ENCODE assay signal across 18 mouse cellular contexts in the genomic region with DNA sequence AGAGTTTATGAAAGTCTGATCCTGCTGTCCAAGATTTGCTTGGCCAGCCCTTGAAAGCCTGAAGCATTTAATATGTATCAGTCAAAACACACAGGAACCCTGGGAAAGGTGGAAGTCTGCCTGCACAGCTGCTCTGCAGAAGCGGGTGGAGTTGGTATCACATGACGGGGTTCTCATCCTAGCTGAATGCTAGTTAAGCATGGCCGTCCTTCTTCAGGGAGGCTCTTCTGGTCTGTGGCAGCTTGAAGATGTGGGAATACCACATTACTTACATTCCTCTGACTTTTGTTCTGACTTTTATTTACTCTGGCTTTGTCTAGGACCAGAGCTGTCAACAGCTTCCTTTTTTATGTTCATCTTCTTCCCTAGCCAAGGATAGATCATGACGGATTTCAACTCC.
A peak's percentile ranks its signal among the peaks of the same experiment; 100 is the strongest.
DNase-seq lines count a peak whose midpoint lies in the region; ATAC-seq and TF ChIP-seq lines count a peak whose summit lies in the region.
"Had no signal": no experiment of that assay in that cellular context is flagged by ENCODE, and none has a peak within 500 bp of the region (broad histone marks: within the 10 kb centered on the region; RNA-seq: fewer than 3 reads in every experiment).

No protein-coding gene starts in this region.

- H3K27me3 ChIP-seq in limb, embryonic 14.5 days (ENCODE audit: control insufficient read depth, insufficient read depth, low read length) = 0 out of 2 replicates have a peak, but pooled peaks cover 7% of the 10 kb centered on the region
- no peaks in the 10 kb centered on the region for H3K27me3 ChIP-seq in limb, embryonic 10.5 days (ENCODE audit: low read depth, poor library complexity, severe bottlenecking)
- no peaks in the 10 kb centered on the region for H3K27me3 ChIP-seq in myocyte (ENCODE audit: control insufficient read depth, insufficient read depth, insufficient read length)
- H3K27me3 ChIP-seq in intestine, postnatal 0 days (replicated peaks; ENCODE audit: control insufficient read depth, insufficient read depth, low read length) = peaks cover 10% of the 10 kb centered on the region; the same call in 1 of the 2 replicates
- H3K27me3 ChIP-seq: heart, embryonic 15.5 days; hindbrain, embryonic 15.5 days; midbrain, embryonic 15.5 days had no signal

- WGBS in limb, embryonic 14.5 days = 60% methylated on average over 4 of the region's 4 CpGs
- WGBS in limb, embryonic 10.5 days = 87% methylated on average over 4 of the region's 4 CpGs
- 51% methylated on average over 4 of the region's 4 CpGs for WGBS in intestine, postnatal 0 days

- no peak overlapping the region for H3K9ac ChIP-seq in limb, embryonic 14.5 days (ENCODE audit: low read depth, low read length, severe bottlenecking)
- H3K9ac ChIP-seq in intestine, postnatal 0 days (ENCODE audit: low read depth, low read length) = no peak overlapping the region
- H3K9ac ChIP-seq: heart, embryonic 15.5 days; hindbrain, embryonic 15.5 days; midbrain, embryonic 15.5 days had no signal

- H3ac ChIP-seq in myocyte (ENCODE audit: control insufficient read depth, insufficient read length) = no peak overlapping the region

- no peaks in the 10 kb centered on the region for H3K9me3 ChIP-seq in limb, embryonic 14.5 days (ENCODE audit: control insufficient read depth, low read length)
- H3K9me3 ChIP-seq in limb, embryonic 10.5 days (replicated peaks) = no peaks in the 10 kb centered on the region
- H3K9me3 ChIP-seq in intestine, postnatal 0 days (ENCODE audit: control insufficient read depth) = no peaks in the 10 kb centered on the region
- H3K9me3 ChIP-seq: forebrain, embryonic 10.5 days; heart, embryonic 15.5 days; hindbrain, embryonic 15.5 days; midbrain, embryonic 15.5 days had no signal

- no peak overlapping the region for H3K27ac ChIP-seq in limb, embryonic 14.5 days (replicated peaks; ENCODE audit: low read depth, low read length)
- H3K27ac ChIP-seq in limb, embryonic 10.5 days = no peak overlapping the region
- H3K27ac ChIP-seq in gastrocnemius, adult 2 months = no peak overlapping the region
- H3K27ac ChIP-seq in intestine, postnatal 0 days (ENCODE audit: low read depth, low read length) = no peak overlapping the region
- H3K27ac ChIP-seq: forebrain, embryonic 10.5 days; heart, embryonic 15.5 days; hindbrain, embryonic 15.5 days; midbrain, embryonic 15.5 days had no signal

- no peak overlapping the region for H3K4me3 ChIP-seq in limb, embryonic 14.5 days (replicated peaks; ENCODE audit: low read length)
- no peak overlapping the region for H3K4me3 ChIP-seq in limb, embryonic 10.5 days
- no peak overlapping the region for H3K4me3 ChIP-seq in gastrocnemius, adult 2 months
- H3K4me3 ChIP-seq in myocyte = no peak overlapping the region
- no peak overlapping the region for H3K4me3 ChIP-seq in intestine, postnatal 0 days (ENCODE audit: low read depth, low read length)
- H3K4me3 ChIP-seq: forebrain, embryonic 10.5 days; heart, embryonic 15.5 days; hindbrain, embryonic 15.5 days; midbrain, embryonic 15.5 days had no signal

- peak; percentile 2 for DNase-seq in adrenal gland, postnatal 10 days
- no peak for DNase-seq in adrenal gland, postnatal 25 days
- peak; percentile 47 for DNase-seq in limb, embryonic 14.5 days (ENCODE audit: low spot score)
- DNase-seq in limb, embryonic 10.5 days (ENCODE audit: low spot score) = no peak
- peak; percentile 60 for DNase-seq in gastrocnemius, adult 2 months
- no peak for DNase-seq in frontal cortex, adult 2 months (ENCODE audit: extremely low spot score in 1 of 2, low spot score in 1 of 2)
- DNase-seq: adrenal gland, postnatal 14 days; cerebellum, adult 8-10 months; kidney, adult 11 months; liver; lung, adult 2 months; right cerebral cortex, postnatal 14 days had no signal

- no peak for TF ChIP-seq POLR2A in limb, embryonic 14.5 days (IDR thresholded peaks at IDR 0.05; ENCODE audit: borderline replicate concordance, extremely low read depth, insufficient read depth, insufficient read length)
- no peak for TF ChIP-seq POLR2A in myocyte (IDR thresholded peaks at IDR 0.05; ENCODE audit: insufficient read length, low read depth)

- peaks cover 7% of the 10 kb centered on the region; the same call in 1 of the 2 replicates for H3K4me1 ChIP-seq in limb, embryonic 14.5 days (ENCODE audit: control insufficient read depth, insufficient read depth, low read length)
- peaks cover 12% of the 10 kb centered on the region; the same call in 1 of the 2 replicates for H3K4me1 ChIP-seq in limb, embryonic 10.5 days
- no peaks in the 10 kb centered on the region for H3K4me1 ChIP-seq in intestine, postnatal 0 days (replicated peaks; ENCODE audit: control insufficient read depth, insufficient read depth, low read length)
- H3K4me1 ChIP-seq: heart, embryonic 15.5 days; midbrain, embryonic 15.5 days had no signal

- no peaks in the 10 kb centered on the region for H3K79me2 ChIP-seq in myocyte (ENCODE audit: control insufficient read depth, insufficient read depth)

- H3K4me2 ChIP-seq in limb, embryonic 14.5 days (replicated peaks; ENCODE audit: low read depth, low read length, severe bottlenecking) = no peak overlapping the region
- peak overlapping the region; percentile 67 for H3K4me2 ChIP-seq in myocyte (ENCODE audit: low read depth)
- H3K4me2 ChIP-seq in intestine, postnatal 0 days (replicated peaks; ENCODE audit: low read depth) = no peak overlapping the region
- H3K4me2 ChIP-seq: heart, embryonic 15.5 days; hindbrain, embryonic 15.5 days; midbrain, embryonic 15.5 days had no signal

- H3K36me3 ChIP-seq in limb, embryonic 14.5 days (ENCODE audit: control insufficient read depth, insufficient read depth, low read length) = no peaks in the 10 kb centered on the region
- no peaks in the 10 kb centered on the region for H3K36me3 ChIP-seq in limb, embryonic 10.5 days
- H3K36me3 ChIP-seq in myocyte (ENCODE audit: control insufficient read depth, insufficient read depth) = no peaks in the 10 kb centered on the region
- no peaks in the 10 kb centered on the region for H3K36me3 ChIP-seq in intestine, postnatal 0 days (ENCODE audit: control insufficient read depth, insufficient read depth)
- H3K36me3 ChIP-seq: forebrain, embryonic 10.5 days; heart, embryonic 15.5 days; hindbrain, embryonic 15.5 days; midbrain, embryonic 15.5 days had no signal

- ATAC-seq in limb, embryonic 14.5 days (ENCODE audit: low FRiP score, low read depth) = no peak
- ATAC-seq in intestine, postnatal 0 days = no peak
- ATAC-seq: midbrain, embryonic 15.5 days had no signal

- TF ChIP-seq CTCF in gastrocnemius, adult 2 months (IDR thresholded peaks at IDR 0.05) = no peak
- no peak for TF ChIP-seq CTCF in intestine, postnatal 0 days (IDR thresholded peaks at IDR 0.05; ENCODE audit: low read depth)

- intact Hi-C loops in gastrocnemius, adult 2 months (cut with DNase I) = no loop called here

TF ChIP-seq in myocyte, 11 proteins besides CTCF, POLR2A, EP300 and RAD21:
- peak in 2 of 3 experiments; percentile 56 to 64 for TF ChIP-seq MYOD1 (IDR thresholded peaks at IDR 0.05; ENCODE audit: control insufficient read depth in 1 of 3, insufficient read length in 2 of 3, low read depth in 2 of 3)
- TF ChIP-seq USF1 (IDR thresholded peaks at IDR 0.05; ENCODE audit: low read depth) = peak; percentile 88
- TF ChIP-seq MYOG (IDR thresholded peaks at IDR 0.05; ENCODE audit: control insufficient read depth in 1 of 3, insufficient read depth in 1 of 3, insufficient read length in 2 of 3, low read depth in 2 of 3) = peak in 2 of 3 experiments; percentile 34 to 41
- no peak for TF ChIP-seq TCF12 (IDR thresholded peaks at IDR 0.05; ENCODE audit: insufficient read depth, poor library complexity, severe bottlenecking)

Comparison
In these comparisons a context has a peak if more than half of its experiments do, and no peak if none do; other contexts are left out.
1. DNase-seq: peak in adrenal gland, postnatal 10 days (single experiment), limb, embryonic 14.5 days (single experiment) and gastrocnemius, adult 2 months (single experiment); none in adrenal gland, postnatal 25 days (single experiment), limb, embryonic 10.5 days (single experiment) and frontal cortex, adult 2 months (0 of 2).